Mouse (Mus musculus) liver, embryonic 14.5 days (tissue): ENCODE results near the gene Acot7. TPM values are rescaled to one million over a fixed set of nuclear protein-coding genes. Genes with fewer than 3 reads are reported as not detected.

Experiments used
- ATAC-seq: fragments of 200-750 bp; cut with Nextera tagmentation; 2 replicates; pipeline ENCODE4 v1.8.0; 2017; ENCODE audit warnings: moderate number of reproducible peaks, mild to moderate bottlenecking, moderate library complexity; ENCODE audit not compliant: insufficient read depth
- DNase-seq, 3 experiments: peaks; one replicate each; pipeline ENCODE4 v3.0.0-alpha.2; 2012 to 2013; ENCODE audit warnings: low read depth in 3 of 3, low spot score in 3 of 3
- H3K27ac ChIP-seq: fragments of 300-500 bp; sonication (generic); 2 replicates; pipeline ENCODE4 v1.5.1; 2014; ENCODE audit warnings: moderate library complexity, mild to moderate bottlenecking, control low read depth, inconsistent platforms
- H3K27me3 ChIP-seq: fragments of 300-500 bp; sonication (generic); 2 replicates; pipeline ENCODE4 v1.6.1; 2014; ENCODE audit warnings: mild to moderate bottlenecking, low read length, moderate library complexity; ENCODE audit not compliant: control insufficient read depth, insufficient read depth
- H3K36me3 ChIP-seq: fragments of 300-500 bp; sonication (generic); replicated peaks from 2 replicates; pipeline ENCODE4 v1.6.1; 2014; ENCODE audit warnings: low read depth; ENCODE audit not compliant: control insufficient read depth, insufficient read depth
- H3K4me1 ChIP-seq, 2 experiments: fragments of 200-500 bp in 1 of 2; fragments of 300-500 bp in 1 of 2; sonication (generic) in 1 of 2; replicated peaks; 2 replicates each; pipeline ENCODE4 v1.6.1; 2012 to 2014; ENCODE audit warnings: antibody characterized with exemption in 1 of 2, inconsistent platforms in 1 of 2, low read length in 1 of 2; ENCODE audit not compliant: control insufficient read depth in 2 of 2, insufficient read depth in 2 of 2
- H3K4me2 ChIP-seq: fragments of 300-500 bp; sonication (generic); 2 replicates; pipeline ENCODE4 v1.6.1; 2014; ENCODE audit warnings: low read depth, mild to moderate bottlenecking, control low read depth, moderate library complexity
- H3K4me3 ChIP-seq, 2 experiments: fragments of 200-500 bp in 1 of 2; fragments of 300-500 bp in 1 of 2; sonication (generic) in 1 of 2; 2 replicates each; pipeline ENCODE4 v1.5.1; 2012 to 2014; ENCODE audit warnings: low read depth in 2 of 2, low read length in 2 of 2, mild to moderate bottlenecking in 2 of 2, control low read depth in 1 of 2, inconsistent platforms in 1 of 2, moderate library complexity in 1 of 2; ENCODE audit not compliant: insufficient read depth in 1 of 2
- H3K9ac ChIP-seq: fragments of 300-500 bp; sonication (generic); replicated peaks from 2 replicates; pipeline ENCODE4 v1.6.1; 2014; ENCODE audit warnings: mild to moderate bottlenecking, control low read depth, moderate library complexity
- H3K9me3 ChIP-seq: fragments of 300-500 bp; sonication (generic); 2 replicates; pipeline ENCODE4 v1.6.1; 2016; ENCODE audit warnings: low read length, mixed read lengths; ENCODE audit not compliant: control insufficient read depth
- CTCF ChIP-seq: IDR thresholded peaks from 2 replicates; pipeline ENCODE4 v1.5.1; 2016; ENCODE audit warnings: antibody characterized with exemption, low read depth, control low read depth
- EP300 ChIP-seq: IDR thresholded peaks from 2 replicates; pipeline ENCODE4 v1.6.1; 2016; ENCODE audit warnings: antibody characterized with exemption, low read depth
- WGBS: fragments of 180-500 bp; shearing (Covaris S2); extraction: QIAGEN DNeasy Blood & Tissue Kit; methylation state at CpG from one replicate; pipeline ENCODE4 v1.1.7; 2014; ENCODE audit not compliant: insufficient replicate concordance; 5-methylcytosine and 5-hydroxymethylcytosine counted together
- polyA plus RNA-seq, 2 experiments: library from polyadenylated mRNA; depleted of rRNA in 1 of 2; stranded (reverse) in 1 of 2; unstranded in 1 of 2; fragments of >200 nt; fragmentation: Nextera tagmentation in 1 of 2; extraction: Ambion mirVana in 1 of 2; gene quantifications; 2 replicates each; pipeline versions ENCODE4 v1.2.1 to v1.2.3; 2012 to 2014

Acot7 gene
- polyA plus RNA-seq, 2 experiments: 12.5 to 13.0 TPM

GRCm38 (mm10) chr4:152157779-152158584, 20.0 kb upstream of the Acot7 start:
- H3K9ac ChIP-seq: no peak overlapping the region
- H3K27ac ChIP-seq: no peak overlapping the region
- TF ChIP-seq CTCF (peak; percentile 87), EP300 (no peak)
- WGBS: 9% methylated on average over 21 of the region's 21 CpGs
- peak overlapping the region in 1 of 2 experiments; percentile 42; a peak in 2 of 4 replicates for H3K4me3 ChIP-seq
- peak overlapping the region; percentile 63 for H3K4me2 ChIP-seq
- H3K9me3 ChIP-seq: no peaks in the 10 kb centered on the region
- peaks cover 47% of the 10 kb centered on the region for H3K27me3 ChIP-seq
- ATAC-seq (no peak), DNase-seq (no peak)
- peaks cover 3 to 8% of the 10 kb centered on the region in 2 experiments; a peak in 3 of 4 replicates for H3K4me1 ChIP-seq
- H3K36me3 ChIP-seq: no peaks in the 10 kb centered on the region

- Histone ChIP-seq H3K27ac (no peak within 1 kb of the TSS), H3K4me1 (peaks cover 3 to 6% of the 10 kb centered on the region in 2 experiments; a peak in 2 of 4 replicates), H3K9me3 (no peaks in the 10 kb centered on the region), H3K27me3 (peaks cover 46% of the 10 kb centered on the region), H3K9ac (no peak within 1 kb of the TSS), H3K4me3 (peak within 1 kb of the TSS in 1 of 2 experiments; percentile 42; a peak in 2 of 4 replicates), H3K4me2 (peak within 1 kb of the TSS; percentile 63), H3K36me3 (no peaks in the 10 kb centered on the region)
- 3% methylated on average over 35 of the region's 35 CpGs for WGBS
- no peak for TF ChIP-seq EP300
- no peak for TF ChIP-seq CTCF
- ATAC-seq (peak; percentile 48; the same call in 1 of the 2 replicates), DNase-seq (no peak)
Observed at GRCm38 (mm10) chr4:152158585-152159284, 19.2 kb upstream of the Acot7 start, which contains the start of gene Hes2. Gene Hes2 (plus strand): TSS chr4:152158867.

GRCm38 (mm10) chr4:152159285-152159678, 18.7 kb upstream of the Acot7 start:
- no peak overlapping the region for H3K9ac ChIP-seq
- H3K27ac ChIP-seq: no peak overlapping the region
- peak overlapping the region; percentile 63 for H3K4me2 ChIP-seq
- ATAC-seq (no peak; the same call in 1 of the 2 replicates), DNase-seq (no peak)
- no peaks in the 10 kb centered on the region for H3K9me3 ChIP-seq
- peak; percentile 3; the same call in 1 of the 2 replicates for TF ChIP-seq CTCF
- no peak for TF ChIP-seq EP300
- H3K4me1 ChIP-seq: peaks cover 3 to 5% of the 10 kb centered on the region in 2 experiments; a peak in 2 of 4 replicates
- WGBS: 2% methylated on average over 19 of the region's 19 CpGs
- no peaks in the 10 kb centered on the region for H3K36me3 ChIP-seq
- H3K27me3 ChIP-seq: peaks cover 46% of the 10 kb centered on the region
- peak overlapping the region in 1 of 2 experiments; percentile 42; a peak in 2 of 4 replicates for H3K4me3 ChIP-seq

GRCm38 (mm10) chr4:152160748-152161147, 17.2 kb upstream of the Acot7 start:
- Histone ChIP-seq H3K9ac (no peak overlapping the region), H3K9me3 (no peaks in the 10 kb centered on the region), H3K4me2 (no peak overlapping the region), H3K27ac (no peak overlapping the region), H3K27me3 (peaks cover 46% of the 10 kb centered on the region), H3K4me1 (peaks cover 3% of the 10 kb centered on the region in 2 experiments; a peak in 2 of 4 replicates), H3K4me3 (no peak overlapping the region), H3K36me3 (no peaks in the 10 kb centered on the region)
- DNase-seq (no peak), ATAC-seq (no peak)
- WGBS: 31% methylated on average over 4 of the region's 4 CpGs
- TF ChIP-seq CTCF (no peak), EP300 (no peak)

- no peak overlapping the region for H3K9ac ChIP-seq
- H3K27ac ChIP-seq: no peak overlapping the region
- H3K4me3 ChIP-seq: no peak overlapping the region
- DNase-seq (no peak), ATAC-seq (no peak)
- WGBS: 53% methylated on average over 6 of the region's 6 CpGs
- H3K9me3 ChIP-seq: no peaks in the 10 kb centered on the region
- TF ChIP-seq CTCF (no peak), EP300 (no peak)
- no peaks in the 10 kb centered on the region for H3K36me3 ChIP-seq
- H3K27me3 ChIP-seq: peaks cover 46% of the 10 kb centered on the region
- H3K4me2 ChIP-seq: no peak overlapping the region
- peaks cover 3% of the 10 kb centered on the region in 2 experiments; a peak in 2 of 4 replicates for H3K4me1 ChIP-seq
Observed at GRCm38 (mm10) chr4:152161601-152162000, 16.3 kb upstream of the Acot7 start.
